Mouse (Mus musculus) mature B cell (primary cell): ENCODE measurements around the gene Kcnj4.

Experiments
- in situ Hi-C: fragments of 300-500 bp; cut with MboI; formaldehyde crosslinking; loops from 2 replicates; pipeline ENCODE4 v1.14.3; 2019

Kcnj4 gene

GRCm38 (mm10) chr15:79504707-79505452, at the start of gene Kcnj4:
TSS of gene Kcnj4 (minus strand) at chr15:79505241.
- in situ Hi-C loops, result no loop called here

- in situ Hi-C loops, result no loop called here
These were observed 47.5 kb upstream of the Kcnj4 start for GRCm38 (mm10) chr15:79552566-79552965.

GRCm38 (mm10) chr15:79548226-79548625, 43.2 kb upstream of the Kcnj4 start:
- in situ Hi-C loops, result no loop called here

GRCm38 (mm10) chr15:79547289-79547820, 42.3 kb upstream of the Kcnj4 start:
- in situ Hi-C loops, result no loop called here

- in situ Hi-C loops, result no loop called here
These were observed 41.6 kb upstream of the Kcnj4 start, which contains the start of gene Ddx17 for GRCm38 (mm10) chr15:79546410-79547288. TSS of gene Ddx17 (minus strand) at chr15:79546741.

GRCm38 (mm10) chr15:79545921-79546399, 40.9 kb upstream of the Kcnj4 start:
- in situ Hi-C loops, result no loop called here

GRCm38 (mm10) chr15:79545496-79545895, 40.5 kb upstream of the Kcnj4 start:
- in situ Hi-C loops, result no loop called here

- in situ Hi-C loops, result no loop called here
These were observed 38.9 kb upstream of the Kcnj4 start for GRCm38 (mm10) chr15:79543968-79544367.

GRCm38 (mm10) chr15:79533796-79534195, 28.8 kb upstream of the Kcnj4 start:
- in situ Hi-C loops, result no loop called here

GRCm38 (mm10) chr15:79529935-79530334, 24.9 kb upstream of the Kcnj4 start:
- in situ Hi-C loops, result no loop called here

GRCm38 (mm10) chr15:79527991-79528639, 23.1 kb upstream of the Kcnj4 start:
- in situ Hi-C loops, result no loop called here

GRCm38 (mm10) chr15:79527192-79527591, 22.2 kb upstream of the Kcnj4 start:
- in situ Hi-C loops, result no loop called here

GRCm38 (mm10) chr15:79525979-79526768, 21.1 kb upstream of the Kcnj4 start:
- in situ Hi-C loops, result no loop called here

- in situ Hi-C loops, result no loop called here
These were observed 20.5 kb upstream of the Kcnj4 start for GRCm38 (mm10) chr15:79525564-79525963.

- in situ Hi-C loops, result no loop called here
These were observed 14.6 kb upstream of the Kcnj4 start for GRCm38 (mm10) chr15:79519400-79520220.

GRCm38 (mm10) chr15:79518571-79518970, 13.5 kb upstream of the Kcnj4 start:
- in situ Hi-C loops, result no loop called here

GRCm38 (mm10) chr15:79517710-79518109, 12.7 kb upstream of the Kcnj4 start:
- in situ Hi-C loops, result no loop called here

GRCm38 (mm10) chr15:79516171-79517096, 11.4 kb upstream of the Kcnj4 start, which contains the start of gene Kdelr3:
TSS of gene Kdelr3 (plus strand) at chr15:79516411.
- in situ Hi-C loops, result no loop called here

GRCm38 (mm10) chr15:79513940-79514339, 8.9 kb upstream of the Kcnj4 start:
- in situ Hi-C loops, result no loop called here
